Mouse (Mus musculus) kidney, adult 10 weeks (tissue): ENCODE results near the gene Armc2. TPM values are rescaled to one million over a fixed set of nuclear protein-coding genes. Genes with fewer than 3 reads are reported as not detected.

Experiments used
- polyA plus RNA-seq: library from polyadenylated mRNA; stranded (reverse); fragments of 350-450 nt; fragmentation: Illumina TruSeq; extraction: RNeasy Lipid Tissue Mini Kit (QIAGEN cat#74804); gene quantifications from one replicate; pipeline ENCODE4 v1.2.3, GENCODE M21; 2014; ENCODE audit warnings: low read depth, low replicate concordance

Gene Armc2
- polyA plus RNA-seq = 0.40 TPM

GRCm38 (mm10) chr10:42018016-42018949, at the start of gene Armc2:
Gene Armc2 (minus strand): TSS chr10:42018442.

Other genes starting within 250 kb of the Armc2 start
- gene Cep57l1, start 208.6 kb downstream of the Armc2 start, polyA plus RNA-seq = 8.7 TPM
- 28.9 TPM for gene Sesn1, start 208.5 kb downstream of the Armc2 start, polyA plus RNA-seq